Mouse (Mus musculus) heart, embryonic 10.5 days (tissue): ENCODE data around the gene Gm42417. TPM values are rescaled to one million over a fixed set of nuclear protein-coding genes. Genes with fewer than 3 reads are reported as not detected.

Experiments
- DNase-seq: peaks from one replicate; pipeline ENCODE4 v3.0.0-alpha.2; 2017; ENCODE audit warnings: low spot score
- H3K27ac ChIP-seq: fragments of 300-500 bp; sonication (generic); 2 replicates; pipeline ENCODE4 v1.5.1; 2016; ENCODE audit warnings: mild to moderate bottlenecking
- H3K27me3 ChIP-seq: fragments of 300-500 bp; sonication (generic); 2 replicates; pipeline ENCODE4 v1.6.1; 2016; ENCODE audit warnings: mild to moderate bottlenecking; ENCODE audit not compliant: poor library complexity, insufficient read depth, severe bottlenecking
- H3K36me3 ChIP-seq: fragments of 300-500 bp; sonication (generic); 2 replicates; pipeline ENCODE4 v1.6.1; 2016; ENCODE audit warnings: mild to moderate bottlenecking, moderate library complexity
- H3K4me1 ChIP-seq: fragments of 300-500 bp; sonication (generic); 2 replicates; pipeline ENCODE4 v1.6.1; 2016; ENCODE audit warnings: mild to moderate bottlenecking
- H3K4me3 ChIP-seq: fragments of 300-500 bp; sonication (generic); 2 replicates; pipeline ENCODE4 v1.5.1; 2016; ENCODE audit warnings: mild to moderate bottlenecking, moderate library complexity
- H3K9me3 ChIP-seq: fragments of 300-500 bp; sonication (generic); 2 replicates; pipeline ENCODE4 v1.6.1; 2016; ENCODE audit warnings: mild to moderate bottlenecking, moderate library complexity
- WGBS: fragments of 180-500 bp; shearing (Covaris S2); methylation state at CpG from one replicate; pipeline ENCODE4 v1.1.7; 2016; 5-methylcytosine and 5-hydroxymethylcytosine counted together
- polyA plus RNA-seq: library from polyadenylated mRNA; unstranded; fragments of >200 nt; fragmentation: Nextera tagmentation; extraction: Ambion mirVana; gene quantifications from 2 replicates; pipeline ENCODE4 v1.2.1, GENCODE M21; 2016

The Gm42417 gene
- polyA plus RNA-seq, 1 experiment from 2014 or later = 1.0 TPM

GRCm38 (mm10) chr1:36559888-36560287 lies 20.7 kb upstream of the Gm42417 start:
- H3K4me1 ChIP-seq = peaks cover 80% of the 10 kb centered on the region
- peak overlapping the region; percentile 98; the same call in 1 of the 2 replicates for H3K27ac ChIP-seq
- no peak for DNase-seq
- H3K4me3 ChIP-seq = no peak overlapping the region
- 0 out of 2 replicates have a peak, but pooled peaks cover 6% of the 10 kb centered on the region for H3K27me3 ChIP-seq
- no peaks in the 10 kb centered on the region for H3K9me3 ChIP-seq
- 0 out of 2 replicates have a peak, but pooled peaks cover 1% of the 10 kb centered on the region for H3K36me3 ChIP-seq
- 50% methylated on average over 5 of the region's 5 CpGs for WGBS

GRCm38 (mm10) chr1:36559256-36559655 lies 20.0 kb upstream of the Gm42417 start:
- Histone ChIP-seq H3K27ac (peak overlapping the region; percentile 98), H3K4me1 (peaks cover 80% of the 10 kb centered on the region), H3K27me3 (0 out of 2 replicates have a peak, but pooled peaks cover 6% of the 10 kb centered on the region), H3K4me3 (peak overlapping the region; percentile 90), H3K36me3 (peaks cover 8% of the 10 kb centered on the region), H3K9me3 (no peaks in the 10 kb centered on the region)
- WGBS = 5% methylated on average over 4 of the region's 4 CpGs
- DNase-seq = no peak

- under 1% methylated on average over 68 of the region's 69 CpGs for WGBS
- Histone ChIP-seq H3K4me3 (peak within 1 kb of the TSS; percentile 90), H3K27ac (peak within 1 kb of the TSS; percentile 98), H3K4me1 (peaks cover 75% of the 10 kb centered on the region), H3K36me3 (peaks cover 17% of the 10 kb centered on the region), H3K27me3 (0 out of 2 replicates have a peak, but pooled peaks cover 6% of the 10 kb centered on the region), H3K9me3 (no peaks in the 10 kb centered on the region)
- peak; percentile 92 for DNase-seq
Measured at GRCm38 (mm10) chr1:36558031-36558993, 19.1 kb upstream of the Gm42417 start, which contains the start of gene Sema4c. Sema4c (minus strand) TSS chr1:36558349.

GRCm38 (mm10) chr1:36557457-36558011 lies 18.3 kb upstream of the Gm42417 start:
- no peak for DNase-seq
- Histone ChIP-seq H3K4me3 (peak overlapping the region; percentile 90), H3K36me3 (peaks cover 25% of the 10 kb centered on the region), H3K4me1 (peaks cover 67% of the 10 kb centered on the region), H3K27me3 (0 out of 2 replicates have a peak, but pooled peaks cover 6% of the 10 kb centered on the region), H3K27ac (peak overlapping the region; percentile 98), H3K9me3 (no peaks in the 10 kb centered on the region)
- WGBS = under 1% methylated on average over 48 of the region's 48 CpGs

- Histone ChIP-seq H3K9me3 (no peaks in the 10 kb centered on the region), H3K4me1 (peaks cover 60% of the 10 kb centered on the region), H3K27me3 (0 out of 2 replicates have a peak, but pooled peaks cover 6% of the 10 kb centered on the region), H3K27ac (peak overlapping the region; percentile 98), H3K4me3 (peak overlapping the region; percentile 90), H3K36me3 (peaks cover 32% of the 10 kb centered on the region)
- DNase-seq = peak; percentile 94
- under 1% methylated on average over 52 of the region's 52 CpGs for WGBS
Measured at GRCm38 (mm10) chr1:36556553-36557456, 17.6 kb upstream of the Gm42417 start.

GRCm38 (mm10) chr1:36555798-36556395 lies 16.7 kb upstream of the Gm42417 start:
- 5% methylated on average over 8 of the region's 8 CpGs for WGBS
- Histone ChIP-seq H3K36me3 (peaks cover 41% of the 10 kb centered on the region), H3K9me3 (no peaks in the 10 kb centered on the region), H3K4me3 (peak overlapping the region; percentile 90), H3K27ac (peak overlapping the region; percentile 98), H3K27me3 (0 out of 2 replicates have a peak, but pooled peaks cover 6% of the 10 kb centered on the region), H3K4me1 (peaks cover 50% of the 10 kb centered on the region)
- DNase-seq = no peak

- peak overlapping the region; percentile 98 for H3K27ac ChIP-seq
- H3K36me3 ChIP-seq = peaks cover 52% of the 10 kb centered on the region
- WGBS = 69% methylated on average over 21 of the region's 21 CpGs
- 0 out of 2 replicates have a peak, but pooled peaks cover 6% of the 10 kb centered on the region for H3K27me3 ChIP-seq
- peak overlapping the region; percentile 90 for H3K4me3 ChIP-seq
- H3K4me1 ChIP-seq = peaks cover 46% of the 10 kb centered on the region
- H3K9me3 ChIP-seq = no peaks in the 10 kb centered on the region
- no peak for DNase-seq
Measured at GRCm38 (mm10) chr1:36554633-36555399, 15.6 kb upstream of the Gm42417 start.

GRCm38 (mm10) chr1:36552506-36552905 lies 13.3 kb upstream of the Gm42417 start:
- Histone ChIP-seq H3K4me3 (no peak overlapping the region), H3K27me3 (no peaks in the 10 kb centered on the region), H3K9me3 (no peaks in the 10 kb centered on the region), H3K27ac (no peak overlapping the region), H3K36me3 (peaks cover 65% of the 10 kb centered on the region), H3K4me1 (peaks cover 49% of the 10 kb centered on the region)
- 89% methylated on average over 16 of the region's 16 CpGs for WGBS
- DNase-seq = no peak

GRCm38 (mm10) chr1:36551904-36552303 lies 12.7 kb upstream of the Gm42417 start:
- 86% methylated on average over 17 of the region's 17 CpGs for WGBS
- no peaks in the 10 kb centered on the region for H3K9me3 ChIP-seq
- H3K36me3 ChIP-seq = peaks cover 65% of the 10 kb centered on the region

GRCm38 (mm10) chr1:36550075-36550863 lies 11.0 kb upstream of the Gm42417 start:
- Histone ChIP-seq H3K9me3 (no peaks in the 10 kb centered on the region), H3K36me3 (peaks cover 65% of the 10 kb centered on the region), H3K27ac (no peak overlapping the region), H3K27me3 (no peaks in the 10 kb centered on the region), H3K4me3 (no peak overlapping the region), H3K4me1 (peaks cover 57% of the 10 kb centered on the region)
- no peak for DNase-seq
- 80% methylated on average over 20 of the region's 20 CpGs for WGBS

More at GRCm38 (mm10) chr1:36551904-36552303, 12.7 kb upstream of the Gm42417 start:
- Histone ChIP-seq H3K4me1 (peaks cover 55% of the 10 kb centered on the region), H3K27ac (no peak overlapping the region), H3K4me3 (no peak overlapping the region), H3K27me3 (no peaks in the 10 kb centered on the region)
- no peak for DNase-seq

GRCm38 (mm10) chr1:36549491-36549890 lies 10.3 kb upstream of the Gm42417 start:
- Histone ChIP-seq H3K9me3 (no peaks in the 10 kb centered on the region), H3K27me3 (no peaks in the 10 kb centered on the region), H3K4me3 (no peak overlapping the region), H3K27ac (no peak overlapping the region), H3K4me1 (peaks cover 49% of the 10 kb centered on the region), H3K36me3 (peaks cover 60% of the 10 kb centered on the region)
- no peak for DNase-seq
- 88% methylated on average over 18 of the region's 18 CpGs for WGBS
